Mouse (Mus musculus) forebrain, embryonic 13.5 days (tissue): ENCODE measurements around the gene Skp2. TPM values are rescaled to one million over a fixed set of nuclear protein-coding genes. Genes with fewer than 3 reads are reported as not detected.

Experiments used
- ATAC-seq: fragments of 200-750 bp; cut with Nextera tagmentation; 2 replicates; pipeline ENCODE4 v1.8.0; 2017
- H3K27ac ChIP-seq: fragments of 300-500 bp; sonication (generic); 2 replicates; pipeline ENCODE4 v1.5.1; 2015; ENCODE audit warnings: inconsistent platforms, mild to moderate bottlenecking, moderate library complexity
- H3K27me3 ChIP-seq: fragments of 300-500 bp; sonication (generic); 2 replicates; pipeline ENCODE4 v1.6.1; 2015; ENCODE audit warnings: mild to moderate bottlenecking, inconsistent platforms
- H3K36me3 ChIP-seq: fragments of 300-500 bp; sonication (generic); 2 replicates; pipeline ENCODE4 v1.6.1; 2015; ENCODE audit warnings: mild to moderate bottlenecking, inconsistent platforms; ENCODE audit not compliant: poor library complexity, severe bottlenecking
- H3K4me1 ChIP-seq: fragments of 300-500 bp; sonication (generic); 2 replicates; pipeline ENCODE4 v1.6.1; 2015; ENCODE audit warnings: inconsistent platforms
- H3K4me2 ChIP-seq: fragments of 300-500 bp; sonication (generic); 2 replicates; pipeline ENCODE4 v1.6.1; 2015; ENCODE audit warnings: inconsistent platforms, mild to moderate bottlenecking, moderate library complexity
- H3K4me3 ChIP-seq: fragments of 300-500 bp; sonication (generic); 2 replicates; pipeline ENCODE4 v1.5.1; 2015; ENCODE audit warnings: mild to moderate bottlenecking, inconsistent platforms
- H3K9ac ChIP-seq: fragments of 300-500 bp; sonication (generic); 2 replicates; pipeline ENCODE4 v1.6.1; 2015; ENCODE audit warnings: mild to moderate bottlenecking, inconsistent platforms
- H3K9me3 ChIP-seq: fragments of 300-500 bp; sonication (generic); replicated peaks from 2 replicates; pipeline ENCODE4 v1.6.1; 2016; ENCODE audit warnings: inconsistent platforms
- WGBS: fragments of 180-500 bp; shearing (Covaris S2); methylation state at CpG from one replicate; pipeline ENCODE4 v1.1.7; 2015; 5-methylcytosine and 5-hydroxymethylcytosine counted together
- polyA plus RNA-seq: library from polyadenylated mRNA; unstranded; fragments of >200 nt; fragmentation: Nextera tagmentation; extraction: Ambion mirVana; gene quantifications from 2 replicates; pipeline ENCODE4 v1.2.1, GENCODE M21; 2015

The Skp2 gene
- polyA plus RNA-seq, 1 experiment from 2014 or later = 72.0 TPM

DNA sequence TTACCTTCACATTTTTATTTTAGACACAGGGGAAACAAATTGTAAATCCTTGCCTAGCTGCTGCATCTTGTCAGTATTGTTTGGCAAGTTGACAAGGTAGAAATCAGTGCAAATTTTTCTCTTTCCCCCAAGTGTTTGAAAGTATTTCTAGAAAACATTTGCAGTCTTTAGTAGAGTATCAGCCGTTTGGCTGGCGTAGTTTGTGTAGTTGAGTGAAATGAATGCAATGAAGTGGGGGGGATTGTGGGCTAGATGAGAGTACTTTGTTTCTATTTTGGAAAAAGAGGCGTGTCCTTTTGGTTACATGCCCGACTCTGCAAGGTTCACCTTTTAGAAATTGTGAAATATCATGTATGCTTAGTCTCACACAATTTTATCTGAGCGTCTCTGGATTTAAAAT lies 82.6 kb downstream of the Skp2 start:
- WGBS = 41% methylated on average over 5 of the region's 5 CpGs
- H3K4me1 ChIP-seq = peaks cover 44% of the 10 kb centered on the region
- peak overlapping the region; percentile 90 for H3K4me3 ChIP-seq
- no peak for ATAC-seq
- no peaks in the 10 kb centered on the region for H3K9me3 ChIP-seq
- no peaks in the 10 kb centered on the region for H3K27me3 ChIP-seq
- no peak overlapping the region for H3K27ac ChIP-seq
- peak overlapping the region; percentile 88; the same call in 1 of the 2 replicates for H3K9ac ChIP-seq
- H3K36me3 ChIP-seq = no peaks in the 10 kb centered on the region
- H3K4me2 ChIP-seq = peak overlapping the region; percentile 79

DNA sequence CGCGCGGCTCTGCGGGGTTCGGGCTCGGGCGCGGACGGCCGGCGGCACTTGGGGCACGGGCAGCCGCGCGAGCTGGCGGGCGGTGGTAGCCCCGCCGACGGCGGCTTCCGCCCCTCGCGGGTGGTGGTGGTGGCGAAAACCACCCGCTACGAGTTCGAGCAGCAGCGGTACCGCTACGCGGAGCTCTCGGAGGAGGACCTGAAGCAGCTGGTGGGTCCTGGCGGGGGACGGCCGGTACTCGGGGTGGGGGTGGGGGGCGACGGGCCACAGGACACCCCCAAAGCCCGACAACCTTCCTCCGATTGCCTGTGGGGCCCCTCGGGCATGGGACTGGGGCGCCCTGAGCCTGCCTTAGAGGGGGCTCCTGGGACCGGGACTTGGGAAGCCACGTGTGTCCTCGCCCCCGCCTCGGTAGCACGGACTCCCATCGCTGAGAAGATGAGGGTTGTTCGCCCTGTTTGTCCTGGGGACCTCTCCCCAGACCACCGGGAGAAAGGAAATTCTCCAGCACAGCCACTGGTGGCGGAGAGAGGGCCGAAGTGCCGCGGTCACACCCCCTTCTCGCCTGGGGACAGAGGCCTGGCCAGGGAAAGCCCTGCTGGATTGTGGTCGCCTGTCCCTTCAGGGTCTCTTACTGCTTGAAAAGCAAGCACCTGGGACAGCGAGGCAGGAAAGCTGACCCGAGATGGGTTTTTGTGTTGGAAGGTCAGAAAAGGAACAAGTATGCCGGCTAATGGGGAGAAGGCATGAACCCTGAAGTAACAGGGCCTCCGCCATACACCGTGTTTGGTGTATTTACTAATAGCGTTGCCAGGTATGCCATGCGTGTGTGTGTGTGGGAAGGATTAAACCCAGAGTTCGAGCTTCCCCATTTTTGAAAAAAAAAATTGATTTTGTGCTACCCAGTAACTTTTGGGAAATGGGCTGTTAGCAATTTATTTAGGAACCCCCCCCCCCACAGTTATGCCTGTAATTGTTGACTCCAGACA lies 83.4 kb downstream of the Skp2 start:
- Histone ChIP-seq H3K4me1 (peaks cover 44% of the 10 kb centered on the region), H3K36me3 (no peaks in the 10 kb centered on the region), H3K9ac (peak overlapping the region; percentile 88), H3K9me3 (no peaks in the 10 kb centered on the region), H3K27ac (peak overlapping the region; percentile 79), H3K27me3 (no peaks in the 10 kb centered on the region), H3K4me2 (peak overlapping the region; percentile 79), H3K4me3 (peak overlapping the region; percentile 90)
- under 1% methylated on average over 48 of the region's 66 CpGs for WGBS
- ATAC-seq = peak; percentile 60

DNA sequence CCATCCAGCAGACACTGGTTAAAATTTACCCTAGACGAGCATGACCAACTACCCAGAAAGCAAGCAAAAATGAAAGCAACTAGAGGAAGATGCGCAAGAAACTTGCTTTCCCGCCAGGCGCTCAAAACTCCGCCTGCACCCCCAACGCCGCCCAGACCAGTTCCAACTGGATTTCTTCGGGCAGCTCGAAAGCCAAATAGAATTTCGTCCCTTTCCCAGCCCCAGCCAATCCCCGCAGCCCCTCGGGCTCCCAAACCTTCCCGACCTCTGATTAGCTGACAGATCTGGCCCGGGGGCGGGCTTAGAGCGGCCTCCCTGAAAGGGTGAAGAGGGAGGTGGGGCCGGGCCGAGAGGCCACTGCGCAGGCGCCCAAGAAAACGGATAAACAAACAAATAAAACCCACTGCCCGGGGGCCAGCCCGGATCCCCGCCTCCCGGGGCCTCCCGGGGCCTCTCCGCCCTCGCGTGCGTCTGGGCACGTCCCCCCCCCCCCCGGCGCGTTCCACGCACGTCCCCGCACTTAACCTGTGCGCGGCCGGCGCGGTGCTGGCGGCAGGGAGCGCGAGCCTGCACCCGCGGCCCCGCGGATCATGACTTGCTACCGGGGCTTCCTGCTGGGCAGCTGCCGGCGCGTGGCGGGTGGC lies 84.2 kb downstream of the Skp2 start, which contains the start of gene Nadk2:
TSS of gene Nadk2 (plus strand) at position 349 of the 644 bp plus-strand sequence.
- peaks cover 44% of the 10 kb centered on the region for H3K4me1 ChIP-seq
- no peaks in the 10 kb centered on the region for H3K36me3 ChIP-seq
- H3K4me2 ChIP-seq = peak within 1 kb of the TSS; percentile 79
- under 1% methylated on average over 29 of the region's 54 CpGs for WGBS
- peak within 1 kb of the TSS; percentile 88 for H3K9ac ChIP-seq
- peak within 1 kb of the TSS; percentile 79 for H3K27ac ChIP-seq
- peak; percentile 99 for ATAC-seq
- no peaks in the 10 kb centered on the region for H3K27me3 ChIP-seq
- H3K4me3 ChIP-seq = peak within 1 kb of the TSS; percentile 90
- no peaks in the 10 kb centered on the region for H3K9me3 ChIP-seq

DNA sequence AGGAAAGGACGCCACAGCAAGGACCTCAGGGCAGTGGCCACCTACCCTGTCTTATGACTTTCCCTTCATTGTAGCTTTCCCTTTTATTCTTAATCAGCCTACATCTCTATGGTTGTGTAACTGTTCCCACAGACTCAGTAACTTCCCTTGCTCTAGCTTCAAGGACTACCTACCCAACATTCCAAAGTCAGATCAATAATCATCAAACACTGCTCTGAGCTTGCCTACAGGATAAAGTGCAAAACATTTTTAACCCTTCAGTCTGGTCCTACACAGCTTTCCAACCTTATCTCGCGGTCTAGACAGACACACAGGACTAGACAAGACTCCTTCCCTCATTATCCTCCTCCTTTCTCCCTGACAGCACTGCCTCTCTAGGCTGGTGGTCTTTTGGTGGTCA lies 84.9 kb downstream of the Skp2 start:
- Histone ChIP-seq H3K4me1 (peaks cover 38% of the 10 kb centered on the region), H3K9ac (peak overlapping the region; percentile 88), H3K36me3 (no peaks in the 10 kb centered on the region), H3K9me3 (no peaks in the 10 kb centered on the region), H3K27me3 (no peaks in the 10 kb centered on the region), H3K4me3 (peak overlapping the region; percentile 90), H3K27ac (peak overlapping the region; percentile 75; the same call in 1 of the 2 replicates), H3K4me2 (peak overlapping the region; percentile 79)
- WGBS = 2% methylated on average over 3 of the region's 3 CpGs
- ATAC-seq = peak; percentile 19; the same call in 1 of the 2 replicates

DNA sequence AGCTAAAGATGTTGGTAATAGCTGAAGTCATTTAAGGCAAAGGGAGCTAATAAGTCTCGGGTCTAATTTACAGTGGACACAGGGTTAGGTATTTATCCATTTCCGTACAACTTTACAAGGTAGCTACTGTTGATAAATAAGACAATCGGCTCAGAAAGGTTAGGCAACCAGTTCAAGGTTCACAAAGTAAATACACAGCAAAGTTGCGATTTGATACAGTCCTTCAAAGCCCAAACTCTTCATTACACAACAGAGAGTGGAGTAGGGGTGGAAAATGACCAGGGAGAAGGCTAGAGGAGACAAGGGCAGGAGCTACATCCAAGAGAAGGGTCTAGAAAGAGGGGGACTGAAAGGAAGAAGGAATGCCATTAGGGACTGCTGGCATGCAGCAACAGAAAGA lies 86.3 kb downstream of the Skp2 start:
- WGBS = 90% methylated on average over 4 of the region's 4 CpGs
- H3K9ac ChIP-seq = no peak overlapping the region
- peaks cover 26% of the 10 kb centered on the region for H3K4me1 ChIP-seq
- no peak overlapping the region for H3K4me2 ChIP-seq
- no peaks in the 10 kb centered on the region for H3K36me3 ChIP-seq
- H3K4me3 ChIP-seq = no peak overlapping the region
- no peak for ATAC-seq
- H3K9me3 ChIP-seq = no peaks in the 10 kb centered on the region
- no peaks in the 10 kb centered on the region for H3K27me3 ChIP-seq
- H3K27ac ChIP-seq = no peak overlapping the region

Other genes with a start within 250 kb of the Skp2 start
- gene Ranbp3l, start 187.5 kb downstream of the Skp2 start, polyA plus RNA-seq = 2.8 and 4.5 TPM in 2 replicates
- 23.0 and 24.4 TPM in 2 replicates for gene Nadk2, start 84.2 kb downstream of the Skp2 start, polyA plus RNA-seq
- gene Lmbrd2, start 14.9 kb downstream of the Skp2 start, polyA plus RNA-seq = 2.9 and 3.9 TPM in 2 replicates
- not detected in 2 replicates for gene Ugt3a1, start 121.5 kb upstream of the Skp2 start, polyA plus RNA-seq
- gene Ugt3a2, start 180.1 kb upstream of the Skp2 start, polyA plus RNA-seq = not detected in 2 replicates